Mouse (Mus musculus): Measurements from ENCODE around the gene Dot1l.

Dot1l gene

DNA sequence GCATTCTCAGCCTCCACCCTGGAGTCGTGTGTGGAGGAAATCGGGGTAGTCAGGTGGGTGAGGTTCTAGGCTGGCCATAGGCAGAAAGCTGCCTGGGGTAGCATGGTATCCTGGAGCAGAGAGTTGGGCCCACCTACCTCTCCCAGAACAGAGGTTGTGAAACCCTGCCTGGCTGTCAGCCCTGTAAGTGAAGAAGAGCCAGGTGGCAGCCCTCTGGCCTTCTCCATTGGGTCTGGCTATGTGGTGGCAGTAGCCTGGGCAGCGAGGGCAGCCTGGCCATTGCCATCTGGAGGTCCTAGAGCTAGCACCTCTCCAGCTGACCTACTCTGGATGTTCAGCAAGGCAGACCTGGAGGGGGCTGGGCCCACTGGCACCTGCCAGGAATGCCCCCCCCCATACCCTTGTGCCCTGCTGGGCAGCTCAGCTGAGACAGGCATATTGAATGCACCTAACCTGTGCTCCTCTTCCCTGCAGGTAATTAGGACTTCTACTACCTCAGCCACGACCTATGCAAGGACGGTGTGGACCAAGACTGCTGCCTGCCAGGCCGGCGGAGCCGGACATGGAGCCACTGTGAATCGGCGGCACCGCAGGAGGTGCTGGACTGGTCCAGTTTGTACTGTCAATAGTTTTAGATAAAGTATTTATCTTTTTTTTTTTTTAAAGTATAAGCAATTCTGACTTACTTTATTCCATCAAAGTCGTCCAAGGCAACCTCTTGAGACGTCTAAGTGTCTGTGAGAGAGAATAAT, 38.2 kb downstream of the Dot1l start:
- DNase-seq (ENCODE audit: low spot score), result no peak

- DNase-seq (ENCODE audit: low spot score), result no peak
Measured at GRCm38 (mm10) chr10:80793803-80794202, 38.8 kb downstream of the Dot1l start.

DNA sequence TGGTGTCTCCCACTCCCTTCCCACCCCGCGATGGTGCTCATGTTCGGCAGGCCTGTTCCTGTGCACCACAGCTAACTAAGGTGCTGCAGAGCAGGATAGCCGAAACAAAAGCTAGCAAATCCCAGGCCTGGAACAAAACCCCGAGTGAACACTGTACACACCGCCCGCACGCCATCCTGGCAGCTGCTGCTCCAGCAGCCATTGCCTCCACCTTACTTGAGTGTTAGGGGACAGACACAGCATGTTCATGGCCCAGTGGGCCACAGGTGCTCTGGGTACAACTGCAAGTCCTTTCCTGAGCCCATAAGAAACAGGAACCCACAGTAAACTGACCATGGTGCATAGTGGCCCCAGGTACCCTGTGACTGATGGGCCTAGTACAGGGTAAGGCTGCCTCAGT, 39.7 kb downstream of the Dot1l start:
- DNase-seq (ENCODE audit: low spot score), result no peak

GRCm38 (mm10) chr10:80796307-80796848, 41.4 kb downstream of the Dot1l start:
- DNase-seq (ENCODE audit: low spot score), result no peak

GRCm38 (mm10) chr10:80797186-80798149, 42.5 kb downstream of the Dot1l start:
- DNase-seq (ENCODE audit: low spot score), result no peak

GRCm38 (mm10) chr10:80798150-80799006, 43.4 kb downstream of the Dot1l start, which contains the start of the genes Sf3a2 and Plekhj1:
Gene Sf3a2 (plus strand): TSS chr10:80798198.
Gene Plekhj1 (minus strand): TSS chr10:80798626.
- peak; percentile 97 for DNase-seq (ENCODE audit: low spot score)

- DNase-seq (ENCODE audit: low spot score), result no peak
Measured at GRCm38 (mm10) chr10:80799070-80799566, 44.1 kb downstream of the Dot1l start.

DNA sequence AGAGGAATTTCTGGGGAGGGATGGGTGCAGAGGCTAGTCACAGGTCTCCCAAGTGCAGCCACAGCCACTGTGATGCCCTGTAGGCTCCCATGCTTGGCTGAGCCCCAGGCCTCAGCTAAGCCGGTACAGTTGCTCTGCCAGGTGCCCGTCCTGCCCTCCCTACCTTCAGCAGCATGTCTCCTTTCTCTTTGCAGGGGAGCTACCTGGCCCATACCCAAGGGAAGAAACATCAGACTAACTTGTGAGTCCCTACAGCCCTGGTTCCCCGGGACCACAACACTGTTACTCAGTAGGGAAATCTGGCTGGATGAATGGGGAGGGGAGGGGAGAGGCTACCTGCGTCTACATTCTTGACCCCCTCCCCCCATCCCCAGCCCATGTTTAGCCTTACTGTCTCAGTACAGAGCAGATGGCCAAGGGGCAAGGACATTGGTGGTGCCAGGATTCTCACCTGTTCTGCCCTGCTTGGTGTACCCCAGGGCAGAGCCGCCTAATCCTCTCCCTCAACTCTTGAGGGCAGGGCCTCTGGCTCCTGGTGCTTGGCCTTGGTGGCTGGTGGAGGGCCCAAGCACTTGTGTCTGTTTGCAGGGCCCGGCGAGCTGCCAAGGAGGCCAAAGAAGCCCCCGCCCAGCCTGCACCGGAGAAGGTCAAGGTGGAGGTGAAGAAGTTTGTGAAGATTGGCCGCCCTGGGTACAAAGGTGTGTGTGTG, 47.4 kb downstream of the Dot1l start:
- DNase-seq (ENCODE audit: low spot score), result no peak

GRCm38 (mm10) chr10:80802996-80803395, 48.0 kb downstream of the Dot1l start:
- DNase-seq (ENCODE audit: low spot score), result no peak

GRCm38 (mm10) chr10:80804340-80804739, 49.3 kb downstream of the Dot1l start:
- DNase-seq (ENCODE audit: low spot score), result no peak

- no peak for DNase-seq (ENCODE audit: low spot score)
Measured at GRCm38 (mm10) chr10:80804916-80805315, 49.9 kb downstream of the Dot1l start, which contains the start of gene Amh. Gene Amh (plus strand): TSS chr10:80805243.

GRCm38 (mm10) chr10:80805322-80805721, 50.3 kb downstream of the Dot1l start:
- no peak for DNase-seq (ENCODE audit: low spot score)

GRCm38 (mm10) chr10:80805925-80806324, 50.9 kb downstream of the Dot1l start:
- peak; percentile 66 for DNase-seq (ENCODE audit: low spot score)

GRCm38 (mm10) chr10:80806341-80807056, 51.5 kb downstream of the Dot1l start:
- no peak for DNase-seq (ENCODE audit: low spot score)

DNA sequence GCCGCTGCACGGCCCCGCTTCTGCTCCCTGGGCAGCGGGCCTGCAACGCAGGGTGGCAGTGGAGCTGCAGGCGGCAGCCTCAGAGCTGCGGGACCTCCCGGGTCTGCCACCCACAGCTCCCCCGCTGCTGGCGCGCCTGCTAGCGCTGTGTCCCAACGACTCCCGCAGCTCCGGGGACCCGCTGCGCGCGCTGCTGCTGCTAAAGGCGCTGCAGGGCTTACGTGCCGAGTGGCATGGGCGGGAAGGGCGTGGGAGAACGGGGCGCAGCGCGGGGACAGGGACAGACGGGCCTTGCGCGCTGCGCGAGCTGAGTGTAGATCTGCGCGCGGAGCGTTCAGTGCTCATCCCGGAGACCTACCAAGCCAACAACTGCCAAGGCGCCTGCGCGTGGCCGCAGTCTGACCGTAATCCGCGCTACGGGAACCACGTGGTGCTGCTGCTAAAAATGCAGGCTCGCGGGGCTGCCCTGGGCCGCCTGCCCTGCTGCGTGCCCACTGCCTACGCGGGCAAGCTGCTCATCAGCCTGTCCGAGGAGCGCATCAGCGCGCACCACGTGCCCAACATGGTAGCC, 52.1 kb downstream of the Dot1l start:
- DNase-seq (ENCODE audit: low spot score), result peak; percentile 32

GRCm38 (mm10) chr10:80808099-80808984, 53.3 kb downstream of the Dot1l start:
- no peak for DNase-seq (ENCODE audit: low spot score)

DNA sequence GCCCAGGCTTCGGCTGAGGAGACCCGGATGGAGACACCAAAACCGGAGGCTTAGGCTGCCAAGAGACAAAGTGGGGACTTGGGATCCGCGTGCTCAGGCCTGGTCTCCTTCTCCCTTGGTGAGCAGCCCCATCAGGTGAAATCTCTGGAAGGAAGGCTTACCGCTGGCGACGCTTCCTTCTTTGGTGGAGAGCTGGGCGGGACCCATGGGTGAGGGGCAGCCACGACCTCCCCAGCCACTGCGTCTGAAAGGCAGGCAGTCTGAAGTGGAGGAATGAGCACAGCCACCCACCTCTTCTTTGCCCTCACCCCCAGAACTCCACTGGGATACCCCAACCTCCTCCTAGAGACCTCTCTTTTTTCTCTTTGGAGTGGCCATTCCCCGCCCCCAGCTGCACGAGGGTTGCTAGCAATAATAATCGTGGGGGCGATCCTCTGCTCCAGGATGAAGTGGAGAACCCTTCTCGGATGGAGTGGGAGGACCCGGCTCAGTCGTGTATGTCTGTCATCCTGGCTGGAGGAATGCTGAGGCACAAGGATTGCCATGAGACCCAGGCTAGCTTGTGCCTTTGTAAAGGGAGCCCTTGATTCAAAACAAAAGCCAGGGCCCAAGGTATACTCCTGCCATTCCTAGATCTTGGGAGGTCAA, 54.1 kb downstream of the Dot1l start:
- DNase-seq (ENCODE audit: low spot score), result no peak

DNA sequence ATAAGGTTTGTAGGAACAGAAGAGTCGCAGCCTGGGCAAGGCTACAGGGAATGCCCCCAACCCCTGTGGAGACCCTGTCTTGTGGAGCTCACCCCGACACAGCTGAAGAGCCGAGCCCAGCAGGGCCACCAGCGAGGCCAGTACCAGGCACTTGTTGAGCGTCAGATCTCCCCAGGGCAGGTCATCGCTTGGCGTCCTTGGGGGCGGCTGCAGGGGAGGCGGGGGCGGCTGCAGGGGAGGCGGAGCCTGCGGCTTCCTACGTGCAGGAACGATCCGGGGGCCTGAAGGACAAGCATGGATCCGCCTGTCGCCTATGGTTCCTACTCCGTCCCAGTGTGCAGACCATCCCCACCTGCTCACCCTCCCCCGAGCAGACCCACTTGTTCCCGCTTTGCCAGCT, 55.1 kb downstream of the Dot1l start:
- DNase-seq (ENCODE audit: low spot score), result no peak
